Mouse (Mus musculus) hindlimb bud, embryonic 11.5 days (tissue): ENCODE results near the gene Upp2.

ENCODE experiments used
- DNase-seq: peaks from one replicate; pipeline ENCODE4 v3.0.0-alpha.2; 2012; ENCODE audit warnings: low read depth, low spot score; ENCODE audit errors: extremely low spot score

The Upp2 gene

DNA sequence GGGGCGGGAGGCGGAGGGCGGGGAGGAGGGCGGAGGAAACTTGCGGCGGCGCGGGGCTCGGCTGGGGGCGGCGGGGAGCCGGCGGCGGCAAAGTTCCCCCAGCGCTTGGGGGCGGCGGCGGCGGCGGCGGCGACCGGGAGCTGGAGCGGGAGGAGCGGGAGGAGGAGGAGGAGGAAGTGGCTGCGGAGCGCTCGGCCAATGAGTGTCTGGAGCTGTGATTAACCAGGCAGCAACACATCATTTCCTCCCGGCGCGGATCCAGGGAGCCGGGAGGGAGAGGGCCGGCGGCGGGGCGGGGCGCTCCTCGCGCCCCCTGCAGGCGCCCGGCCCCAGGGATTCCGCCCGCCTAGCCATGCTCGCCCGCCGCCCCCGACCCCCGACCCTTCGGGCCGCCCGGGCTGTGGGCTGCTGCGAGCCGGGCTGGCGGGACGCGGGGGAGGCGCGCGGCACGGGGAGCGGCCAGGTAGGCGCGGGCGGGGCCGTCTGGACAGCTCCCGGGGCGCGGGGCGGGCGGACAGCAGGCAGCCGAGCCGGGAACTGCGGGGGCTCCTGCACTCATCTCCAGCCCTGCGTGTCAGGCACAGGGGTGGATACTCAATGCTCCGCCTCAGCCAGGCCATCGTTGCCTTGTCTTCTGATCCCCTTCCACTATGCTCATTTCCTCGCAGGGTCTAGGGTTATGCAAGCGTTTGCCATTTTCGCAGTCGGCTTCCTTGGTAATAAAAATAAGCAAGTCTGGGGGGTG, at the start of gene Upp2, which contains the start of gene Acvr1:
Upp2 (plus strand) TSS at position 233 of the 745 bp plus-strand sequence.
Acvr1 (minus strand) TSS at position 92 of the 745 bp plus-strand sequence.
- no peak for DNase-seq

DNA sequence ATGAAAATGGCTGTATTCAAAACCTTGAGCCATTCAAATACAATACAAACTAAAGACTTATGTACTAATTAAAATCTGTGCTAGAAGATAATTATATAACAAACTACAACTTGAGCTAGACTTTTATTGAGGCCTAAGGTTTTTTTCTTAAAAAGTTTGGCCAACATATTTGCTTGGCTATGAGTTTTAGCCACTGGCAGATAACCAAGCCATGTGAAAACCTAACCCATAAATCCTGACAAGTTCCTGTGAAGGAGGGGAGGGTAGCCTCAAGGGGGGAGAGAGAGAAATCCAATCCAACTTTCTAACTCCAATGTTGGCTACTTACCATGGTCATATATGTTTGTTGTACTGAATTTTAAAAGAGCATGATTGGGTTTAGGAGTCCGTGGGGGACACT, 48.6 kb upstream of the Upp2 start:
- DNase-seq: no peak

DNA sequence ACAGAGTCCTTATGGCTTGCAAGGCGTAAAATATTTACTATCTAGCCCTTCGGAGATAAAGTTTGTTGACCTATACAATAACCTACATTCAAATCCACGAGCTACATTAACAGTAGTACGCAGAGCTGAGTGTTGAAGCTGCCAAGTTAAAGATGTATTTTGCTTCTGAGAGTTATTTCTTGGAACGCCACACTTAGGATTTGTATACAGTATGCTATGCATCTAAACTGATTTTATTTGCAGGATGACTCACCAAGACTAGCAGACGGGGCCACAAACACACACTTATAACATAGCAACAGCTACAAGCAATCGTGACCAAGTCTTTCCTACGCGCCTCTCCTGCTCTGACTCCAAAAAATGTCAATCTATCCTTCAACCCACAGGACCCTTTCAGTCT, 46.4 kb upstream of the Upp2 start:
- DNase-seq: no peak

DNA sequence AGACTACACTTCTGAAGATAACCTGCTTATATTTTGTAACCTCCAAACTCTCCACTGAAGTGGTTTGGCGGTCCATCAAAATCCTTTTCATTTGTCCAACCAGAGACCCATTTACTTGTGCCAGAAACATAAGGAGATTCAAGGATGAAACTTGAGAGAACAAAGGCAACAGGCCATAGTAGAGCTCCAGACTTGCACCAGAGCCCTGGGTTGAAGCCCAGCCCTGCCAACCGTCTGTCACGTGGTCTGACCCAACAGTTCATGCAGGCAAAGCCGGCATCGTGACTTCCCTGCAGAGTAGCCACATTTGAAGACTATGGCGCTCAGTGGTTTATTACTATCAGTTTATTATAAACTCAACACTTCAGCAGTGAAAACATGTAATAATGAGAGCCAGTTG, 45.5 kb upstream of the Upp2 start:
- DNase-seq: no peak

DNA sequence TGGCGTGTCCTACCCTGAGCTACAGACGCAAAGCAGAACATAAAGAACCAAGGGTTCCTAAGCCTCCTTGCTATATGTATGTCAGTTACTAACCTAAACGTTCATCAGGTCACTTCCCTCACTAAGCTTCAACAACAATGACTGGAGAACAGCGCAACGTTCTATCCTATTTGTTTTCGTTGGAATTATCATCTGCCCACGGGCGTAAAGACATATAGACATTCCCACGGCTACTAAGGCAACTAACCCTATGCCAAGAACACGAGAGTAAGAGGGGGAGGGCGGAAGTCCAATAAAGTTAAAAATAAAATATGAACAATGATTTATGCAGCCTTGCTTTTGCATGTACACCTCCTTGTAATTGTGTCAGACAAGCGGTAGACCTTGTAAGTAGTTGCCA, 44.0 kb upstream of the Upp2 start:
- DNase-seq: no peak

DNA sequence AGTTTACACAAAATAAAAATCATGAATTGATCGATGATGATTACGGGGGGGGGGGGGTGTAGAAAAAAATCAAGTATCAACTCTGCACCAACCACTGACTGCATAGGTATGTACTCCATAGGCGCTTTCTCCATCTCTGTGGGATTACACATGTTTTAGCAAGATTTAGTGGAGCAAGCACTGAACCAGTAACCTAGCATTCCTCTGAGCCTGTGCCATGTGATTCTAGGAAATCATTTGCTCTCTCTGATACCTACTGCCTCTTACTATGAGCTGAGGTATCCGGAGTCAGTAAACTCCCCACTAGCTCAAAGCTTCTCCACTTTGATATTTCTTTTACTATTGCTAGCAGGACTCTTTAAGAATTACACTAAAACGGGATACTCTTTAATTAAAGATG, 43.2 kb upstream of the Upp2 start:
- no peak for DNase-seq

DNA sequence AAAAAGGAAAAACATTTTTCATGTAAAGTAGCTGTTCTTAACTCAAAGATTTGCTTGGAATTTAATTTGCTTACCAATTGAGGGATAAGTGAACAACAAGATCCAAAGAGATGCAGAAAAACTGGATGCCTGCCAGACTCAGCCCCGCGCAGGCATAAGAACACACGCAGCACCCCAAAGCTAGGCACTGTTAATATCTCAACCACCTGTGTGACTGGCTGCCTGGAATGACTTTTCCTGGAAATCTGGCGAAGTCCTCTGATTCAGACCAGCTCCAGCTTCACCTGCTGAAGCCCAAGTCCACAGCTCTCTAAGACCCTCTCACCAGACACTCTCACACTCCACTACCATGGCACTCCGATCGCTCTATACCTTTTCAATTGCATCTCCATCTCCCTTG, 42.7 kb upstream of the Upp2 start:
- no peak for DNase-seq

DNA sequence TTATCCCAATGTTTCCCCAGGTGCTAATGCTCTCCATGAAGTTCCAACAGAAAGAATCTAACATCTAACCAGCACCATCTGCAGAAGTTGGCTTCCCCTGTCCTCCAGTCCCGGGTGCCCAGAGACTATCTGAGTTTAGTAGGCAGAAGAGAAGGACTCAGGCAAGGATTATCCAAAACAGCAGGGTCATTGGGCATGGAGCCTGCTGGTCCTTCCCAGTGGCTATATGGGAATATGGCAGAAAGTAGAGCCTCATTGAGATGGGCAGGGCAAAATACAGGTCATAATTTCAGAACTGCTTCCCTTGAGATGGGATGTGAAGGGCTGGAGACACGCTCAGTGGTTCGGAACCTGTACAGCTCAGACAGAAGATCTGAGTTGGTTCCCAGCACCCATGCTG, 39.3 kb upstream of the Upp2 start:
- DNase-seq: no peak

DNA sequence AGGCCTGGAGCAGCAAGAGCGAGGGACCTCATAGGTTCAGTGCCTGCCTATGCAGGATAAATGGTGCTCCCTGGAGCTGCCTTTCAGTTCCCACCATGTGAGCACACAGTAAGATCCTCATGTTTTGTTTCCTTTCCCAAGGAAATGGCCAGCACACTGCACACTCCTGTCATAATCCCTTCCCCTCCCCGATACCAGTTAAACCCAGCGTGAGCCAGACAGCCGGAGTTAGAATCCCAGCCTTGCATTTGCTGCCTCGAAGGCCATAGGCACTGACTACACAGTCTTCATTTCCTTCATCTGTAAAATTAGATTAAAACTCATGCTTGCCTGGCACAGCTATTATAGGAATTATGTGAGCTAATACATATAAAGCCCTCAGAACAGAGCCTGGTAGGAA, 37.7 kb upstream of the Upp2 start:
- no peak for DNase-seq

DNA sequence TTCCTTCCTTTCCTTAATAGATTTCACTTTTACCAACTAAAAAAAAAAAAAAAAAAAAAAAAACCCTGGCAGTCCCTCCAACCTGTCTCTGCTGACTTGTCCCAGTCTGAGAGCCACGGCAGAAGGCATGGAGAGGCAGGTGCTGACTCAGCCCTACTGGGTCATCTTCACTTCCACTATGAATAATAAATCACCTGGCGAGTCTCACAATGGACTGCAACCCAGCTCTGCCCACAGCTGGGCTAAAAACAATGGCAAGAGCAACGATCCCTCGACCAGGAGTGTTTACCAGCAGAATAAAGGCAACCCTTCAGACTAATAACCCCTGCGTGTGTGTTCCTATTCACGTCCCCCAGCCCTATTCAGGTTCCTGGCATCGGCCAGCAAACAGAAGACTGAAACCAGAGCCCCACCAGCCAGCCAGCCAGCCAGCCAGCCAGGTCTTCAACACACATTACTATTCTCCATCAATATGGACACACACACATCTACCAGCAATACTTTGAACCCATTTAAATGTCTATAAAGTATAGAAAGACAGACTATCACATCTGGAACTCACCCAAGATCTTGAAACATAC, 37.1 kb upstream of the Upp2 start:
- no peak for DNase-seq

DNA sequence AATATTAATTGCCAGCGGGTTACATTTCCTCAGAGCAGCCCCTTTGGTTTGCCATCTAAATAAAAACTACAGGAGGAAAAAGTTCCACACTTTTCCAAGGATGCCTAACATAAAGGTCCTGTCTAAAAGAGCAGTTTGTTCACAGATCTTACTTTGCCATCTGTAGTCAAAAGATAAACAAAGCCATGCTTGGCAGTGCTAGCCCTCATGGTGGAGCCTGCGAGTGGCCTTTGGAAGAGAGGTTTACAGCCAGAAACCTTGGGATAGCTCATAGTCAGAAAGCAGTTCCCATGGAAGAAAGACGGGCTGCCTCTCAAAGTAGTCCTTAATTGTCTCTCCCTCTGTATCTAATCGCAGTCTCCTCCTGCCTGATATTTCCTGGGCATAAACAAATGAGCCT, 36.6 kb upstream of the Upp2 start:
- no peak for DNase-seq

DNA sequence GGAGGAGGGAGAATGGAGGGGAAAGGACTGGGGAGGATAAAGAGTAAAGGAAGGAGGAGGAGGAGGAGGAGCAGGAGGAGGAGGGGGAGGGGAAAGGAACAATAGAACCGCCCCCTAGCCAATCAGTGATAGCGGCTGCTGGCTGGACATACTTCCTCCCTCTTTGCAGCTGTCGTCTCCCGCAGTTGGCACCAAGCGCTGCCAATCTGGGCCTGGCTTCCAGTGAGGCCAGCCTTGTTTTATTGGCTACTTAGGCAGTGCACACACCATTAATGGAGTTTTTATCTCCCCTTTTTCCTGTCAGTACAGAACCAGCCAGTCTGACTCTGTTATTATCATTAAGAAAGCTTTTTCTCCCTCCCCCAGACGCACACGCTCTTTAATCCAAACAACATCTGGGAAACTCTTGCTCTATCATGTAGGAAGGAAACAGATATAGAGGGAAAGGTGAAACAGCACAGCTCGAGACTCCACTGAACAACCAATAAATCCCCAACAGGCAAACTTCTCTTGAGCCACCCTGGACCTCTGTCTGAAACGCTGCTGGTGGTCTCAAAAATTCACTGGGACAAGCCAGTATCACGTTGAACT, 34.7 kb upstream of the Upp2 start:
- peak; percentile 46 for DNase-seq

DNA sequence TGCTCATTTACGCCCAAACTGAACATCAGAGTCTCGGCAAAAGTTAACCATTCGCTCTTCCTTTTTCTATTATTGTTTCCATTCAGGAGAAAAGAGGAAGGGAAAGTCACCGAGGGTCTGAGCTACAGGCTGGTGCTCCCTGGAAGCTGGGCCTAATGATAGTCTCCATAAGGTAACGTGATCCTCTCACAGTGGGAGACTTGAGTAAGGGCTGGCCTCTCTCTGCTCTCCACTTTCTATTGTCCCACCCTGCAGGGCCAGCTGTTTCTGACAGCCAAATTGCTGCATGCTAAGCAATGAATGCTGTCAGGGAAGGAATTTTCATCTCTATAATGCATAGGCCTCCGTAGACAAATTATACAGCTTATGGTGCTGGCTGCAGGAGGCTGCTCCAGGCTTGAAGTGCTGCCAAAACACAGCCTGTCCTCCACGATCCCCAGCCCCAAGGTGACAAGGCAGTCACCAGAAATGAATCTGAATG, 33.5 kb upstream of the Upp2 start:
- peak; percentile 26 for DNase-seq

DNA sequence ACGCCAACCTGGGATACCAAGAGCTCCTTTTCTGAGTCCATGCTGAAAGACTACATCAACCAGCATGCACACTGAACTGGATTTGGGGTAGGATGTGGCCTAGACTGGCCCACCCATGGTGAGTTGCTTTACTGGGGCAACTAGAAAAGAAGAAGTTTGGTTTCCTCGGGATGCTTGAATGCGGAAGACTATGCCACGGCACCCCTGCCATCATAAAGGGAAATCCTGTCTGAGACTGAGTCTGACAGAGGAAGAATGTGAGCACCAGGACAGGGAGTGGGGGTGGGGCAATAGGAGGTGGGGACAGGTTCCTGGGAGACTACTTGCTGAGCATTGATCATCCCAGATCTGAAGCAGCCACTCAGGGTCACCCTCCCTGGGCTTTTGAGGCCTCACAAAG, 32.7 kb upstream of the Upp2 start:
- DNase-seq: no peak

DNA sequence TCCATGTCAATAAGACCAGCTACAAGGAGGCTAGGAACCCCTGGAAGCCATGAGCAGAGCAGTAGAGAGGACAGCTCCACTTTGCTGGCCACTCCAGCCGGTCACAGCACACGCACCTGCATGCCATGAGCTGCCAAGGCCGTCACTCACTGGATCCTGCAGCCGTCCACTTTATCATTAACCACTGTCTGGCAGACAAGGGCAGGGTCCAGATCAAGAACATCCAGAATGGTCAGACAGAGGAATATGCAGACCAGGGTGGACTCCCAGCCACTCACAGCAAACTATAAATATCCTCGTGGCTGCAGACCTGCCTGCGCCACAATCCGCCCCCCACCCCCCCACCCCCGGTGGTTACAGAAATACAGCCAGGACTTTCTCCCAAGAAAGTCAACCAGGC, 31.9 kb upstream of the Upp2 start:
- no peak for DNase-seq

DNA sequence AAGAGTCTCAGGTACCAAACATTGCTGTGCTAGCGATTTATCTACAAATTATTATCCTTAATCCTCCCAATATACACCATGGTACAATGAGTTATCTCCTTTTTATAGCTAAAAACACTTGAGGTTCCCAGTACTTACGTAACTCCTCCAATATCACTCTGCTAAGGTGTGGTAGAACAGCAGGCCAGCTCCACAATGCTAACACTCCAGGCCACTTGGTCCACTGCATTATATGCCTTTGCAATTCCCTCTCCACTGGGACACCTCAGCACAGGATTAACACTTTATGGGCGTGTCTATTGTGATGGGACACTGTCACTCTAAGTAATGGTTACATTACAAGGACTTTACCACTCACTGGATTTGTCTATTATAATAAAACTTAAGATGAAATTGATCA, 30.3 kb upstream of the Upp2 start:
- no peak for DNase-seq

DNA sequence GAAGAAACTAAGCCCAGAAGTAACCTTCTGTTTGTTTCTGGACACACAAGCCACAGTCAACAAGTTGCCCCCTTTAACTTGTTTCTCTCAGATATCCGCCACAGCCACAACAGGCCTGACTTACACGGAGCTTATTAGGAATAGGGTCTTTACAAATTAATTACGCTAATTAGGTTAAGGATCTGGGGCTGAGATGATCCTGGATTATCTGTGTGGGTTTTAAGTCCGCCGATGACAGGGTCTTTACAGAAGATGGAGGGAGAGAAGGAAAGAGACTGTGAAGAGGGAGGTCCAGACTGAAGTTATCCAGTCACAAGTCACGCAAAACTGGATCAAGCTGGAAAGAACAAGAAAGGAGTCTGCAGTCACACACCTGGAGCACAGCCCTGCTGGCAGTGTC, 28.9 kb upstream of the Upp2 start:
- no peak for DNase-seq

DNA sequence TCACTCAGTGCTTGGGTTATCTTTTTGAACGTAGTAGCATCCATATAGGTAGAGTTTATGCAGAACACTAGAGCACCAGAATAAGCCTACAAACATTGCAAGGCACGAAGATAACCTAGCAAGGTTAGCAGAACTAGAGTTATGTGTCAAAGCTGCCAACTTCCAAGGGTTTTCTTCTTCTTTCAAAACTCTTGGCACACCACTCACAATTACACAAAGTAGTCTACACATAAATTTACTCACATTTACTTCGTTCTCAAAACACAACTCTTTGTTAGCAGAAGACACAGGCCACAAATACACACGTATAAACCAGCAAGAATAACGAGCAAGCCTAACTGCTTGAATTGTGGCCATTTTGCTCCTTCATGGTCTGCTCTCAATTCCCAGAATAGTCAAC, 23.8 kb upstream of the Upp2 start:
- DNase-seq: no peak

DNA sequence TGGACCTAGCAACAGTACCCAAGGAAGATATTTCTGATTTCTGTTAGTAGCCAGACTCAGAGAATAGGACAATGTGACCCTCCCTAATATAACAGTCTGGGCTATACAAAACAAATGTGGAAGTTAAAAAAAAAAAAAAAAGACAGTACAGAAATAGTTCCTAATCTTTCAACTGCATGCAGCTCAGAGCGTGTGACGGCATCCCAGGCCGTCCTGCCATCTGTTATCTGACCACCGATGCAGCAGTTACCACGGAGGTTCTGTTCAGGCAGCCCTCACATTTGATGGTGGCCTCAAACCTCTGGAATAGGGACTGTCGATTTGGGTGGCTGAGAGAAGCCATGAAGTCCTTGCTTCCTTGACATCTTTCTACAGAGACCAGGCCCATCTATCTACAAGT, 22.7 kb upstream of the Upp2 start:
- no peak for DNase-seq

DNA sequence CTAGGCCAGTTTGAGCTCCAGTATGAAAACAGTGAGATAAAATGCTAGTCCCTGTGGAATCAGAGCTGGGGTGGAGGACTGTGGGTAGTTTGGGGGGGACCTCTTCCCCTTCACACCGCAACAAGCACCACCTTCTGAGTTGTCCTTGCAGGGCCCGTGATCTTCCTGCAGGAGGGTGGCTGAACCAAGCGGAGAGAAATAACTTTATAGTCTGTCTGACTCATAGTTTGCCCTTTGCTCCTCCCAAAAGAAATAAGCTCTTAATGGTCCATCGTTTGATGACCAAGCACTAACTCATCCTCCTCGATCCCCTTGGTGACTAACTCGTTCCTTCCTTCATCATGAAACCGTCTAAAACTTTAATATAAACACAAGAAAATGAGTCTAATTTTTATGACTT, 20.8 kb upstream of the Upp2 start:
- no peak for DNase-seq

DNA sequence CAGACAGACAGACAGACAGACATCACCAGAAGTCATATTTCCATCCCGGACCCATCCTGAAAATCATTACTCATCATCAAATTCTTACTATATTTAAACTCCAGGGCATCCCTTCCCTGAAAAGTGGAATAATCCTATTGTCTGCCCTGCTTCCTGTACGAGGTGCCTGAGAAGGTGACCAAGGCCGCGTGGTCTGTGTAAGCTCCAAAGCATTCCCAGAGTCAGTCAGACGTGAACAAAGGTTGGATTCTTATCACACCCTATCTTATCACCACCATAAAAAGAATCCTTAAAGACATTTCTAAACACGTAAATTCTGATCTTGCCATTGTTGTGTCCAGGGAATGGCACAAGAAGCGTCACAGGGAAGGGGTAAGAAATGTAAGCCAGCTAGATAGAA, 18.2 kb upstream of the Upp2 start:
- DNase-seq: no peak

DNA sequence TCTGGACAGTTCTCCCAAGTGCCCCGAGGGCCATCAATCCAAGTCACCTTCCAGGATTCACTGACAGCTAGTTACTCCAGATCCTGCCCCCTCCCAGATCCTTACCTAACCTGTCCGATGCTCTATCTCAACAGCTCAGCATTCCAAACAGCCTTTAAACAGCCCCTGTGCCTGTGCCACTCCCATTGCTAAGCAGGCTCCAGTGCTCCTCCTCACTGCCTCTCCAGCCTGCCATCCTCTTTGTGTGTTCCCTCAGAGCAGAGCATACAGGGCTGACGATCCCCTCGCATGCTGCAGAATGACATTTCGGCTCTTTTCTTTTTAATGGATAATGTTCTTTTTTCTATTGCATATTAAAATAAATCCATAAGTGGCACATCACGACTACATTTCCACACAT, 17.1 kb upstream of the Upp2 start:
- DNase-seq: no peak

DNA sequence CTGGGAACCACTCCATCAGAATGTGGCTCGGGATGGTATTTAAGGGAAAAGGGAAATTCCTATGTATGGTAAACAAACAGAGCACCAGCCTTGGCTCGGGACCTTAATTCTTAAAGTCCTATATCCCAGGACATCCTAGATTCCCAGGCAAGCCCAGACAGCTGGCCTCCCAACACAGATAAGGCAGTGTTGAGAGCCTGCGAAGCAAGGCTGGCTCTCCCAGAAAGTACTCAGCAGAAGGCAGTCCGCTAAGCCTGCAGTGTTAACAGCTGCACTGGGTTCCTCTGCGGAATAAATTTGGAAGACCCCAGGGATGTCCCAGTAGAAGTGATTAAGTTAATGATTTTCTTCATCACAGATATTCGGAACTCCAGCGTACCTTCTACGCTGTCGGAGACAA, 16.6 kb upstream of the Upp2 start:
- no peak for DNase-seq
